Mouse (Mus musculus) kidney, postnatal 4 days (tissue): ENCODE results near the gene Gpat2.
A peak's percentile ranks its signal among the peaks of the same experiment; 100 is the strongest.

Experiments
- DNase-seq, 2 experiments: peaks; one replicate each; pipeline ENCODE4 v3.0.0; 2021; ENCODE audit warnings: mixed read lengths in 2 of 2

The Gpat2 gene

DNA sequence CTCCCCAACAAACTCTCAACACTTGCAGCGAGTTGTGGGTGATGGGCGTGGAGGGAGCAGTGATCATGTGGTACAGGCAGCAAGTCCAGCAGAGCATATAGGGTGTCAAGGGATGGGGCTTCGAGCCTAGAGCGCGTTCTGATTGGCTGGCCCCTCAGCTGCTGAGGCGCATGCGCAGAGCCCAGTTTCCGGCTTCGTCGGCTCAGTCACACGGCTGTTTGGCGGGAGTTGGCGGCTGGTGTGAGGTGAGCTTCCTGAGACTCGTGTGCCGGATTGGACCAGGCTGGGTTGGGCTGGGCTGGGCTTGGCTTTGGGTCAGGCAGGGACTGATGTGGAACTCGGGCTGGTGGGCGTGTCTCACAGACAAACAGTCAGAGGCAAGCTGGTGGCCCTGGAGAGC, at the start of gene Gpat2:
Gpat2 (plus strand) TSS at position 223 of the 400 bp plus-strand sequence.
- peak in 1 of 2 experiments; percentile 21 for DNase-seq

DNA sequence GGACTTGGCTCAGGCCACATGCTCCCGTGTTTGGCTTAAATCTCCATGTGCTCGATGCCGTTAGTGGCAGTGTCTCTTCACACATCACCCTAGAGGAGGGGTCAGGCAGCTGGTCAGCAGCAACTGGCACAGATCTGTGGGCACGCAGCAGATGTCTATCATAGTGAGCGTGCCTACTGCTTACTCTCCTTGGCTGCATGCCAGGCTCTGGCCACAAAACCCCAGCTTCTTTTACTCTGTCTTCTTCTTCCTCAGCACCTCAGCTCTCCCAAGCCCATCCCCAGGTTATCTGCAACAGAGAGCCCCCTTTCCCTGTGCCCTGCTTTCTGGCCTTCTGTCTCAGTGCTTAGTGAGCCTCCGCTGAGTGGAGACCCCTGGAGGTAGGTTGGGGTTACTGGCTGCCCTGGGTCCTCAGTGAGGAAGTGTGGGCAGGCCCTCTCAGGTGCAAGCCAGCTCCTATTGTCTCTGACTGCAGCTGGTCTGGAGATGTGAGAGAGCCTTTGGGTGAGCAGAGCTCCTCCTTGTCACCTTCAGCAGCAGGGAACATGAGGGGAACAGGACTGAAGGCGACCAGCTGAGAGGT, 49.1 kb upstream of the Gpat2 start:
- DNase-seq = peak; percentile 43 to 63

DNA sequence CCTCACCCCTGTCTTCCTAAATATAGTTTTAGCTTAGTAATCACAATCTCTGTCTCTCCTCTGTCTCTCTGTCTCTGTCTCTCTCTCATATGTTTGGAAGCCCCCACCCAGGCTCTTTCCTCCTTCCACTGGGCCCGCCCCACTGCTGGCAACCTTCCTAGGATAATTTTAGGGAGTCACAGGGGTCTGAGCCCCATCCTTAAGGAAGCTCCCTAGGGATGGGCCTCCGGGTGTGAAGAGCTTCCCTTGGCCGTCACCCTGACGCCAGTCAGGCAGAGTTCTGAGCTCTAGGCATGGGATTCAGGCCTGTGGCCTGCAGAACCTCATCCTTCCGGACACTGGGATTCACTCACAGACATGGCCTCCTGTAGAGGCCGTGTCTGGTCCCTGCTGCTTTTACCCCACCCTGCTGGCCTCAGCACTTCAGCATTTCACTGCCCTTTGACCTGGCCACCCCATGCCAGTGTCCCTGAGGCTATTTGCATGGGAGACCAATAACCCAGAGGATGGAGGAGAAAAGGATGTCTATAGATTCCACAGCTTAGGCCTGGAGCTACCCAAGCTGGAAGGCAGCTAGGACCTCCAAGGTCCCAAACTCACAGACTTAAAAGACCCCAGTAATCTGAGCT, 48.5 kb upstream of the Gpat2 start:
- no peak for DNase-seq

DNA sequence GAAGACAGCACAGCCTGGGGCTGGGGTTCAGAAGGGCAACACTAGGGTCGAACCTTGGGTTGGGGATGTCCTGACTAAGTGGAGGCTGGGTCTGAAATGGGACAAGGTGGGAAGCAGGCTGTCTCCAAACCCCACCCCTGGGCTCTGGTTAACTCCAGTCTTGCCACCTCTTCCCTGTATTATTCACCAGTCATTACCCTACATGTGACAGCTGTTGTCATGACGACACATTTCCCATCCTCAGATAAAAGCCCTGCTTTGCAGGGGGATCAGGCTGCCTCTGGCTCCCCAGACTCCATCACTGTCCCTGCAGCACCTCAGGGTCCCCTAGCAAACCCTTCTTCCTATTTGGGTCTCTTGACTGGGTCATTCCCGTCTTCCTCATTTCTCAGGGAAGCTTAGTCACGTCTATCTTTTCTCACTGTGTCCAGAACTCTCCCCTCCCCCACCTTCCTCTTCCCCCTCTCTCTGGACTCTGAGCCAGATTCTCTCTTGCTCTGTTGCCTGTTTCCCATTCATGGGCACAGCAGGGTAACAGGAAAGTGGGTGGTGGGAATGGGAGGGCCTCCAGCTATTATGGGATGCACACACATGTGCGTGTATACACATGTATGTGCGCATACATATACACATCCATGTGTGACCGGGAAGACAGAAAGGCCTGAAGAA, 46.9 kb upstream of the Gpat2 start:
- no peak for DNase-seq

DNA sequence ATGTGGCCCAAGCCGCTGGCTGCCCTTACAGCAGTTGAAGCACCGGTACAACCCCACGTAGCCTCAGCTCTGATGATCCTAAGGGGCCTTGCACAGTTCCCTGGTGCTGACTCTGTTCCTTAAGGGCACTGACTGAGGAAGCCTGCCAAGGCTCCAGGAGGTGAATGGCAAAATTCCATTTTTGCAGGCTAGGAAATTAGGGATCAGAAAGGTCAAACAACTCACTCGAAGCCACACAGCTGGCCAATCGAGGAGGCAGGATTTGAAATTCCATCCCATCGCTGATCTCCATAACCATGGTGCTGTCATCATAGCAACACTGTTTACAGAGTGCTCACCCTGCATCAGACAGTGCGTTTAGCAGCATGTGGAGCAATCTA, 46.4 kb upstream of the Gpat2 start:
- DNase-seq = peak in 1 of 2 experiments; percentile 40

DNA sequence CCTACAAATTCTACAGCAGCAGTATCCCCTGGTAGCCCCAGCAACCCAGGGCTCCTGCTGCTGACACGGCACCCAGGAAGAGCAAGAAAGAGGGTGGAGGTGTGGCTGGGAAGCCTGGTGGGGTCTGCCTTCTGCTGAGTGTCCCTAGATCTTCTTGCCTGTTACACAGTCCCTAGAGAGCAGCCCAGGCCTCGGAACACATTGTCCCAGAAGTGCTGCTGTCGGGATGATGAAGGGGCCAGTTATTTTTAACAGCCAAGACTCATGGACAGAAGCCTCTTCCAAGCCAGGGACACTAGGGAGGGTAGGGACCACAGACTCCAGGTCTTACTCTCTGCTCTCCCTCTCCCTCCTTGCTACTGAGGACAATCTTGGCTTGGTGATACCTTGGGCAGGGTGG, 45.7 kb upstream of the Gpat2 start:
- DNase-seq = no peak

DNA sequence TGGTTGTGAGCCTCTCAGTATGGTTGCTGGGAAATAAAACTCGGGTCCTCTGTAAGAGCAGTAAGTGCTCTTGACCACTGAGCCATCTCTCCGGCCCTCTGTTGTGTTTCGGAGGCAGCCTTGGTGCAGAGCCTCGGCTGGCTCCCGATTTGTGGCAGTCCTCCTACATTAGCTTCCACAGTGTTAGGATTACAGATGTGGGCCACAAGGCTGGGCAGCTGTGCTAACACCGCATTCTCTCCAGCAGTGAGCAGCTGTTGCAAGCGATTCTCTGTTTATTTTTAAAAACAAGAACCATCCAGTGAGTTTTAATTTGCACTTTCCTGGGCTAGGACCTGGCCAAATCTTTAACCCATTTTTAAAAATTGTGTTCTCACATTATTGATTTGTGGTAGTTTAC, 41.1 kb upstream of the Gpat2 start:
- DNase-seq = peak in 1 of 2 experiments; percentile 37

DNA sequence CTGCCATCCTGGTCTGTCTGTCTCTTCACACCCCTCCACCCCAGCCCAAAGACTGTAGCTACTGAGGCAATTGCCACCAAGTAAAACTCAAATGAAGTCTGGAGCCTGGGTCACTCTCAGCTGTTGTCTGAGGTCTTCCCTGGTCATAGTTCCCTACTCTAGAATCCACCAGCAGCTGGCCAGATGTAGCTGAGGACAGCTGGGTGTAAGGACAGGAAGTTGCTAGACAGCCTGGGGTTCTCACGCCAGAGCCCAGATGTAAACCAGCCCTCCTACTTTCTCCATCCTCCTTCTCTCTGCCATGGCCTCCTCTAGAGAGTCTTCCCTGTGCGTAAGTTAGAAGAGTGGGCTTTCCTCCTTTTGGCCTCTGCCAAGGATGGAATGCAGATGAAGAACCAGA, 37.5 kb upstream of the Gpat2 start:
- peak in 1 of 2 experiments; percentile 41 for DNase-seq

DNA sequence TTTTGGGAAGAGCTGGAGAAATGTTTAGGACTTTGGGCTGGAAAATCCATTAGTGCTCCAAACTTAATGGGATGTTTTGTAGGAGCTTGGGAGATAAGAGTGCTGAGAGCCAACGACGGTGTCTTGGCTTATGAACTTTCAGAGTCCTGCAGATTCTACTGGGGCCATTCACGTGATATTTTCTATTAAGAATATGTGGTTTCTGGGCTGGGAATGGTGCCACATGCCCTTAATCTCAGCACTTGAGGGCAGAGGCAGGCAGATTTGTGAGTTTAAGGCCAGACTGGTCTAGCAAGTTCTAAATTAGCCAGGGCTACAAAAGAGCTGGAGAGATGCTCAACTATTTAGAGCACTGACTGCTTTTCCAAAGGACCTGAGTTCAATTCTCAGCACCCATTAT, 34.6 kb upstream of the Gpat2 start:
- DNase-seq = no peak

DNA sequence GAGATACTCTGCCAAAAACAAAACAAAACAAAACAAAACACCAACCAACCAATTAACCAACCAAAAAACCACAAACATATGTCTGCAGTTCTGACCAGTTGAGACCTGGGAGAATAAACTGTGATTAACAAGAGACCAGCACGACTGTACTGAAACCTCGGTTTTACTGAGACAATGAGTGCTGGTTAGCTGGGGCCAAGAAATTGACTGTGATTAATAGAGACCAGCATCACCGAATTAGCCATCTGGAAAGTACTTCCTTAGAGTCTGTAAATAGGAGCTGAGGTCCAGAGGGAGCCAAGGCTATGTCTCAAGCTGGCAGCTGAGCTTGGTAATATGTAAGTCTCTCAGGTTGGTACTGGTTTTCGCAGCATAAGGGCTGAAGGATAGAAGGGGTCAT, 34.2 kb upstream of the Gpat2 start:
- DNase-seq = no peak

DNA sequence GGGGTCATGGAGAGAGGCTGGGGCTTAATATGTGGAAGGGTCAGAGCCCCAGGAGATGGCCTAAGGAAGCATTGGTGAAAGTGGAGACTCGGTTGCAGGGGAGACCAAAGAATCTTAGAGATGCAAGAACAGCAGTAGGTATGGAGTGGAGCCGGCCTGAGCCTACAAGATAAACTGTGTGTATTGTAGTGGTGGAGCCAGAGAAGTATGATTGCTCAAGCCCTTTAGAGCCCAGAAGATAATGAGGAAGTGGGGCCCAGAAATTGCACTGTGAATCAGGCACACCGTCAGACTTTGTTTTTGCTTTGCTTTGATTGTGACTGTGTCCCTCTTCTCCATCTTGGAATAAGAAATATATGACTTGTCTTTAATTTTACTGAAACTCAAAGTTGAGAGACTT, 33.7 kb upstream of the Gpat2 start:
- DNase-seq = no peak

DNA sequence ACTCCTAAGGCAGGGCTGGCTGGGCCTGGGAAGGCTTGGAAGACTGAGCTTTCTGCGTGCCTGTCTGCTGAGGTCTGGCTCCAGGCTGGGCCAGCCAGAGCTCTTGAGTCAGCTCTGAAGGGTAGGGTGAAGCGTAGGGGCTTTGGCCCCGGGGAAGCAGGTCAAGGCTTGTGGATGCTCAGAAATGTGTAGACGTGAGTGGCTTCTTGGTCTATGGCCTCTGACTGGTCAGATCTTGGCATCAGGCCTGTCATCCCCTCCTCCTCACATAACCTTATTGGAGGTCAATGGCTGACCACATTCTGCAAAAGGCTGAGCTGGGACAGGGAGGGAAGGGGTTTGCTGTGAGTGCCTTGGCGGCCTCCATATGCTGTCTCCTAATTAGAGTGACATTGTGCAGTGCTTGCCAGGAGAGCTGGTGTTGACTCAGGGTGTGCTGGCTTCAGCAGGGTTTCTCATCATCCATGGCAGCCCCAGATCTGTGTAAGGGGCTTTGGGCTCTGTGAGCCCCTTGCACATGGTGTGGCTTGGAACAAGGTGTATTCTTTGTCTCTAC, 30.3 kb upstream of the Gpat2 start:
- peak in 1 of 2 experiments; percentile 12 for DNase-seq

DNA sequence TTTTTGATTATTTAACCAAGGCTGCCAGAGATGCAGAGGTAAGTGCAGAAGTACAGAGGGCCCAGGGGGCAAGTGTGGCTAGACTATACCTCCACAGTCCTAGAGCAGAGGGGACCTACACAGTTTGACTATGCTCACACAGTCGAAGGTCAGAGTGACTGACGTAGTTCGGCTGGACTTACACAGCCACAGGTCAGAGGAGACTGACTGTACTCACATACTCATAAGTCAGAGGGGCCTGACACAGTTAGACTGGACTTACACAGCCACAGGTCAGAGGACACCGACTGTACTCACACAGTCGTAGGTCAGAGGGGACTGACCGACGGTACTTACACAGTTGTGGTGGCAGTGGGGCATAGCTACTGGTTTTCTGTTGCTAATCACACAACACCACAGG, 26.3 kb upstream of the Gpat2 start:
- no peak for DNase-seq

DNA sequence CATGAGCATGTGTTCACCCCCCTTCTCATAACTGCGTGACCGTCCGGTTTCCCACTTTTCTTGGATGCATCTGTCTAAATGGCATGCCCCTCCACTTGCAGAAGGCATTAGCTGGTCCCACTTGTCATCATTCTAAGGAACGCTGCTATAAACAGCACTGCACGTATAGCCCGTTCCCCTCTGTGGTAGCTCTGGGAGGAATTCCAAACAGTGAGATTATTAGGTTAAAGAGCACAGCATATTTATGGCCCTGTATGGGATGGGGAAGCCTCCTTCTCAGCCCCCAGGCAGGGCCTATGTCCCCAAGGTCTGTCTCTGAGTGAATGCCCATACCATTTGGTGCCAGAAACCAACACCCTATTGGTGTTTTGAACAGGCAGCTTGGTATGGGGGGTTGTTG, 13.9 kb upstream of the Gpat2 start:
- DNase-seq = no peak

DNA sequence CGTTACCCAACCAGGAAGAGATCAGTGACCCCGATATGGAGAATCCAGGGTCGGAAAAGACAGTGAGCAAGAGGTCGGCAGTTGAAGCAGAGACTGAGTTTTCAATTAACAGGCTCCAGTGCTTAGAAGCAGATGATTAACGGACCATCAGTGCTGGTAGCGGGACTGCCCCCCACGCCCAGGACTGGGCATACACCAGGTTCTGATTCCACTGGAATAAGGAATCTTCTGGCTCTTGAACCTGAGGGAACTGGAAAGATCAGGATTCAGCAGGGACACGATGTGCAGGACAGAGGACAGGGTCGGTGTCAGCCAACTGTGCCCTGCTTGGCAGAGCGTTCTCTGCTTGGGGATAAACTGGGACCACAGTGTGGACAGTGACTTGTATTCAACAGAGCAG, 9.2 kb upstream of the Gpat2 start:
- DNase-seq = peak; percentile 42 to 76

DNA sequence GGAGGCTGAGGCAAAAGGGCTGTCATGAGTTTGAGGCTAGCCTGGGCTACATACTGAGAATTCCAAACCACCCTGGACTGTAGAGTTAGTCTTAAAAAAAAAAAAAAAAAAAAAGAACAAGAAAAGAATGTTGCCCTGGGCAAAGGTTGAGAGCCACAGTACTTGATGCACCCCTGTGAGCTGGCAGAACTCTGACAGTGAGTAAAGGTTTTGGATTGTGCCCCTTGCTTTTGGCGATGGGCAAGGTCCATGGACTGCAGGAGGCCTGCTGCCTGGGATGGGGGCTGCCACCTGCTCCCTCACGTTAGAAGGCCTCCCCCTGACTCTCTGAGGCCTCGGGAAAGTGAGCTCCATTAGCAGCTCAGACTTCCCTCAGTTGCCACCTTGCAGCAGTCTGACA, 8.3 kb upstream of the Gpat2 start:
- DNase-seq = peak in 1 of 2 experiments; percentile 54

DNA sequence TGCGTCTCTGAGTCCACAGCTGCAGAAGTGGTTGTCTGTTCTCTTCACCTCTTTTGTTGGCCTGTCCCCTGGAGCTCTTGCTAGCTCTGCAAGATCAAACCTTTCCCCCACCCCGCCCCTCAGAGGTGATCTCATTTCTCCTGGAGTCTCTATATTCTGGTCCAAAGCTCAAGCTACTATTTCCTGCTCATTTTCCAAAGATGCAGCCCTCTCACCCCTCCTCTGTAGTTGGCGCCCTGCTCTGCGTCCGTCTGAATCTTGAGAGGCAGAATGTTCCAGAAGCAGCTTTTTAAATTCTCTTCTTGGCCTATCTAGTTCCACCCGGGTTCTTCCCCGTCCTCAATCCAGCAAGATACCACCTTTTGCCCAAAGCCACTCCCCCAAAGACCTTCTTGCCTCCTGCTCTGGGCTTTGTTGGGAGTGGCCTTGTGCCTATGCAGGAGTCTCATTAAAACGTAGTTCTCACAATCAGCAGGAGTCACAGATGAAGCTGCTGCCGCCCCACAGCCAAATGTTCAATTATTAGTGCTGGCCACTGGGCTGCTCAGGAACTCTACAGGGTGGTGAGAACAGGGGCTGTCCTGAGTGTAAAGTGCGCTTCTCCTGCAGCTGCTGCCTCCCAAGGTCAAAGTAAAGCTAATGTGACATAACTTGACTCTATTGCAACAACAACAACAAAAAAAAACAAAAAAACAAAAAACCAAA, 6.6 kb upstream of the Gpat2 start:
- DNase-seq = peak; percentile 22 to 52

DNA sequence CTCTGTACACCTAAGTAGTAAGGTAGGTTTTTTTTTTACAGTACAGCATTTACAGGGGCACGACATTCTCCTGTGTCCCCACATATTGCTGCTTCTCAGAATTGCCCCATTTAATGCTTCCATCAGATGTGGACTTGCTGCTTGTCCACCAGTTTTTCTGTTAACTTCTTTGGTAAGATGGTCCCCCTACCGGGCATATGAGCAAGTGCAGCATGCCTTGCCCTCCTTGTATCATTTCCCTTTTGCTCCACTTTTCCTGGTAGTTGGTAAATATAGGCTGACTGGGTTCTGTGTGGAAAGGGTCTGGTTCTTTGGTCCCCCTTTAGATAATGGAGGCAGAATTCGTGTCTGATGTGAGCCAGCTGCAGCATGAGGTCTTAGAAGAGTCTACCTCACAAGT, 5.2 kb downstream of the Gpat2 start:
- peak; percentile 65 to 75 for DNase-seq

DNA sequence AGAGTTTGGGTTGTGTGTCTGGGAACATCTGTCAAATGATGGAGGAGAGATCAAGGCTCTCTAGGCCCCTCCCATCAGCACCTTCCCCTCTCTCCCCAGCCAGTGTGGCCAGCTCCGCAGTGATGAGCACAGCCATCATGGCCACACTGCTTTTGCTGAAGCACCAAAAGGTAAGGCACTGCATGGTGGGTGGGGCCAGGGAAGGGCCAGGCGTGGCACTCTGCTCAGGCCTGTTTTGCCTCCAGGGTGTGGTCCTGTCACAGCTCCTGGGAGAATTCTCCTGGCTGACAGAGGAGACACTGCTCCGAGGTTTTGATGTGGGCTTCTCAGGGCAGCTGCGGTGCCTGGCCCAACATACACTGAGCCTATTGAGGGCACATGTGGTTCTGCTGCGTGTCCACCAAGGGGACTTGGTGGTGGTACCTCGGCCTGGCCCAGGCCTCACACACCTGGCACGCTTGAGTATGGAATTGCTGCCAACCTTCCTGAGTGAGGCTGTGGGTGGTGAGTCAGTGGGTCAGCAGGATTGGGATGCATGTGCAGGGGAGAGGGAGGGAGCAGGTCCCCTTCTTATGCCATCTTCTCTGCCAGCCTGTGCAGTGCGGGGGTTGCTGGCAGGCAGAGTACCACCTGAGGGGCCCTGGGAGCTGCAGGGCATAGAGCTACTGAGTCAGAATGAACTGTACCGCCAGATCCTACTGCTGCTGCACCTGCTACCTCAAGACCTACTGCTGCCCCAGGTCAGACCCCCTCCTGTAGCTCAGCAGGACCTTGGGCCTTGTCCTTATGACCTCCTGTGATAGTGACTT, 8.7 kb downstream of the Gpat2 start:
- DNase-seq = no peak

DNA sequence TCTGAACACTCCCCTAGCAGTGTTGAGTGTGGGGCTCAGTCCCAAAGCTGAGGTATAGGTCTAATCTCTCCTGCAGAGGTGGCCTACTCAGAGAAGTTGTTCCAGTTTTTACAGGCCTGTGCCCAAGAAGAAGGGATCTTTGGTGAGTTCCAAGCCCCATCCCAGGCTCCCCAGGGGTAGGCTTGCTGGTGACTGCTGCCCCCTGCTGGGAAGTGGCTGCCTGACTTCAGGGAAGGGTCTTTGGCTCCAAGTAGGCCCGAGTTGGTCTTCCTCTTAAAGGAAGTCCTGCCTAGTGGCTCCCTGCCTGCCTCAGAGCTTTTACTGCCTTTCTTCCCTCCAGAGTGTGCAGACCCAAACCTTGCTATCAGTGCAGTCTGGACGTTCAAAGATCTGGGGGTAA, 10.1 kb downstream of the Gpat2 start:
- peak; percentile 65 to 68 for DNase-seq

DNA sequence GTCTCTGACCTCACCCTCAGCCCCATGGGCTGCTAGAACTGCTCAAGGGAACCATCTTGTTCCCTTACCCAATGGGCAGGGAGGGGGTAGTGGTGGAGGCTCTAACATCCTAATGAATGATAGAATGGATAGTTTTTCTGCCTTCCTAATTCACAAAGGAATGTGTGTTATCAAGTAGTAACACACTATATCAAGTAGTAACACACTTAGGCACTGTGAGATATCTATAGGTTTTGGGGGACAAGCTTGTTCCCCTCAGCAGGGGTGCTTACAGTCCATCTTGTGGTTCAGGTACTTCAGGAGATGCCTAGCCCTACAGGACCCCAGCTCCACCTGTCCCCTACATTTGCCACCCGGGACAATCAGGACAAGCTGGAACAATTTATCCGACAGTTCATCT, 10.6 kb downstream of the Gpat2 start:
- DNase-seq = no peak

DNA sequence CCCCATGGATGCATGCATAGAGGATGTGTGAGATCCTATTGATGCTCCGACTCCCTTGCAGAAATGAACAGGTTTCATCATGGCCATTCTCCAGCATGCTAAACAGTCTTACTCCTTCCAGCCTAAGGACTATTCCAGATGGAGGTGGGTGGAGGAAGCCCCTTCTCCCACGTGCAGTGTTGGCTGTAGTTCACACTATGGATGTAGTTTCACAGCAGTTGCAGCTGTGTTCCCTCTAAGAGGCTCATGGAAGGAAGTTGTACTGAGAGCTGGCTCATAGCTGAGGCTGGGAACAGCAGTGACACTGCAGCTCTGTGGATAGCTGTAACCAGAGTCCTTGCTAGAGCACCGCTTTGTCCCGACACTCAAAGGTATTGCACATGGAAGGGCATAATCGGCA, 12.7 kb downstream of the Gpat2 start:
- no peak for DNase-seq
